Mouse (Mus musculus) cerebellum, adult 2 months (tissue): ENCODE results near the gene Setdb1.

Experiments
- CTCF ChIP-seq: fragments of 200-500 bp; IDR thresholded peaks from 2 replicates; pipeline ENCODE4 v1.5.1; 2011; ENCODE audit warnings: low read depth, mild to moderate bottlenecking, control low read depth, low read length, moderate library complexity, borderline replicate concordance; ENCODE audit not compliant: insufficient read depth
- POLR2A ChIP-seq: fragments of 200-500 bp; IDR thresholded peaks from 2 replicates; pipeline ENCODE4 v1.6.1; 2011; ENCODE audit warnings: low read length, control low read depth, borderline replicate concordance; ENCODE audit not compliant: insufficient read depth

DNA sequence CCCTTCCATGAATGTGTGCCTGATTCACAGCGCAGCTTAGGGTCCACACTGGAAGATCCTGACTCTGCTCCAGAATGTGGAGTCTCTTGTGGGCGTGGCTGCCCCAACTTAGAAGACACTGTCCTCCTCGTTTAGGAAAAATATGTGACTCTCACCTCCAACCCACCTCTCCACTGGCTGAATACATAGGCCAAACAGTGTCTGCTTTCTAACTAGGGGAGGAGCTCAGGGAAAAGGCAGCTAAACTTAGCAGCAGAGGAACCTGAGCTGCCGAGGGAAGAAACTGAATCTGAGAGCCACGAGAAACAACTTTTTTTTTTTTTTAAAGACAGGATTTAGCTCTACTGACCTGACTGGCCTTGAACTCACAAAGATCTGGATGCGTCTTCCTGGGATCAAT, 81.8 kb downstream of the Setdb1 start:
- TF ChIP-seq CTCF: no peak
- TF ChIP-seq POLR2A: no peak
